Mouse (Mus musculus) ES-E14 (cell line): ENCODE measurements at regions not wholly inside any gene's neighbourhood (a gene's known extent, or its start where the extent isn't known, plus 50 kb on each side); places are given as distances from the start of the nearest gene placed in this dataset.

Experiments
- DNase-seq: peaks from one replicate; pipeline ENCODE4 v3.0.0-alpha.2; 2013; ENCODE audit warnings: low read depth, low spot score
- H3K27ac ChIP-seq: 2 replicates; pipeline ENCODE4 v1.5.1; 2012; ENCODE audit warnings: low read depth, mild to moderate bottlenecking, low read length, moderate library complexity, mixed read lengths; ENCODE audit not compliant: poor library complexity, insufficient read depth, severe bottlenecking
- H3K36me3 ChIP-seq: 2 replicates; pipeline ENCODE4 v1.6.1; 2012; ENCODE audit warnings: mild to moderate bottlenecking, low read length, moderate library complexity, mixed read lengths; ENCODE audit not compliant: control insufficient read depth, poor library complexity, insufficient read depth, severe bottlenecking
- H3K4me1 ChIP-seq, 2 experiments: fragments of 150-350 bp in 1 of 2; sonication (generic) in 1 of 2; 2 replicates each; pipeline ENCODE4 v1.6.1; 2012; ENCODE audit warnings: low read length in 2 of 2, mild to moderate bottlenecking in 1 of 2, mixed read lengths in 1 of 2; ENCODE audit not compliant: control insufficient read depth in 2 of 2, insufficient read depth in 2 of 2, poor library complexity in 1 of 2
- H3K4me3 ChIP-seq, 2 experiments: fragments of 150-350 bp in 1 of 2; sonication (generic) in 1 of 2; 2 replicates each; pipeline ENCODE4 v1.5.1; 2012; ENCODE audit warnings: low read length in 2 of 2, low read depth in 1 of 2, mild to moderate bottlenecking in 1 of 2, mixed read lengths in 1 of 2; ENCODE audit not compliant: insufficient read depth in 1 of 2, poor library complexity in 1 of 2, severe bottlenecking in 1 of 2
- H3K9ac ChIP-seq: 2 replicates; pipeline ENCODE4 v1.6.1; 2012; ENCODE audit warnings: low read depth, mild to moderate bottlenecking, low read length, mixed read lengths; ENCODE audit not compliant: poor library complexity, insufficient read depth, severe bottlenecking
- H3K9me3 ChIP-seq: fragments of 150-350 bp; sonication (generic); 2 replicates; pipeline ENCODE4 v1.6.1; 2012; ENCODE audit warnings: low read depth, mild to moderate bottlenecking, low read length; ENCODE audit not compliant: control insufficient read depth, insufficient read depth
- CHD2 ChIP-seq: IDR thresholded peaks from 2 replicates; pipeline ENCODE4 v1.6.1; 2014; ENCODE audit warnings: mild to moderate bottlenecking, low read depth, low read length, inconsistent platforms
- HCFC1 ChIP-seq: IDR thresholded peaks from 2 replicates; pipeline ENCODE4 v1.6.1; 2012; ENCODE audit warnings: low read length, inconsistent platforms, borderline replicate concordance; ENCODE audit not compliant: insufficient read depth
- MAFK ChIP-seq: IDR thresholded peaks from 2 replicates; pipeline ENCODE4 v1.6.1; 2014; ENCODE audit warnings: mild to moderate bottlenecking, low read depth, low read length, inconsistent platforms; ENCODE audit not compliant: insufficient read depth
- ZC3H11A ChIP-seq: IDR thresholded peaks from 2 replicates; pipeline ENCODE4 v1.6.1; 2012; ENCODE audit warnings: low read depth, mild to moderate bottlenecking, inconsistent platforms, low read length, borderline replicate concordance
- ZNF384 ChIP-seq: IDR thresholded peaks from 2 replicates; pipeline ENCODE4 v1.6.1; 2012; ENCODE audit warnings: low read depth, low read length, inconsistent platforms
- in situ Hi-C, 2 experiments: fragments of 600-800 bp; cut with MboI; formaldehyde crosslinking; loops; one replicate each; pipeline ENCODE4 v1.15.1; 2025; ENCODE audit warnings: low sequenced_read_pairs in 2 of 2, inconsistent platforms in 1 of 2; ENCODE audit not compliant: unreplicated experiment in 2 of 2

GRCm38 (mm10) chr10:111101901-111102761 lies 62.4 kb upstream of the Osbpl8 start:
- in situ Hi-C loops = loop anchor here in 1 of 2 experiments (10.0 kb wide), 2 partner anchors 127 to 307 kb away; no protein-coding TSS in a partner anchor
- Histone ChIP-seq H3K9ac (no peak overlapping the region), H3K4me1 (peaks cover 0 to 2% of the 10 kb centered on the region in 2 experiments; a peak in 1 of 4 replicates), H3K27ac (no peak overlapping the region), H3K4me3 (no peak overlapping the region), H3K9me3 (no peaks in the 10 kb centered on the region), H3K36me3 (no peaks in the 10 kb centered on the region)
- TF ChIP-seq ZC3H11A (no peak), HCFC1 (no peak), ZNF384 (no peak), MAFK (no peak), CHD2 (no peak)
- DNase-seq = no peak

GRCm38 (mm10) chr10:111099812-111100464 lies 64.6 kb upstream of the Osbpl8 start:
- DNase-seq = peak; percentile 53
- no peak overlapping the region for H3K27ac ChIP-seq
- H3K9ac ChIP-seq = no peak overlapping the region
- H3K4me1 ChIP-seq = peaks cover 0 to 2% of the 10 kb centered on the region in 2 experiments; a peak in 1 of 4 replicates
- H3K9me3 ChIP-seq = no peaks in the 10 kb centered on the region
- H3K36me3 ChIP-seq = no peaks in the 10 kb centered on the region
- peak; percentile 61; the same call in 1 of the 2 replicates for TF ChIP-seq ZC3H11A
- TF ChIP-seq MAFK = no peak
- in situ Hi-C loops = loop anchor here in 1 of 2 experiments (10.0 kb wide), 2 partner anchors 125 to 305 kb away; no protein-coding TSS in a partner anchor
- no peak overlapping the region for H3K4me3 ChIP-seq

- Histone ChIP-seq H3K4me1 (peaks cover 0 to 6% of the 10 kb centered on the region in 2 experiments; a peak in 1 of 4 replicates), H3K4me3 (no peak overlapping the region), H3K9me3 (no peaks in the 10 kb centered on the region), H3K9ac (no peak overlapping the region), H3K36me3 (no peaks in the 10 kb centered on the region), H3K27ac (no peak overlapping the region)
- no peak for DNase-seq
- in situ Hi-C loops = no loop called here
- TF ChIP-seq ZNF384 = no peak
- no peak for TF ChIP-seq CHD2
- TF ChIP-seq MAFK = no peak
- TF ChIP-seq HCFC1 = no peak
- no peak for TF ChIP-seq ZC3H11A
Observed at GRCm38 (mm10) chr10:111099059-111099811, 65.3 kb upstream of the Osbpl8 start.

- in situ Hi-C loops = no loop called here
- DNase-seq = no peak
- H3K9me3 ChIP-seq = no peaks in the 10 kb centered on the region
- peaks cover 0 to 3% of the 10 kb centered on the region in 2 experiments; a peak in 1 of 4 replicates for H3K4me1 ChIP-seq
- TF ChIP-seq ZNF384 (no peak), ZC3H11A (no peak), HCFC1 (no peak), MAFK (no peak), CHD2 (no peak)
- no peak overlapping the region for H3K9ac ChIP-seq
- no peaks in the 10 kb centered on the region for H3K36me3 ChIP-seq
- H3K27ac ChIP-seq = no peak overlapping the region
- H3K4me3 ChIP-seq = no peak overlapping the region
Observed at GRCm38 (mm10) chr10:111097245-111097644, 67.3 kb upstream of the Osbpl8 start.
